8 mouse cellular contexts compared by ENCODE assay signal in the genomic region with DNA sequence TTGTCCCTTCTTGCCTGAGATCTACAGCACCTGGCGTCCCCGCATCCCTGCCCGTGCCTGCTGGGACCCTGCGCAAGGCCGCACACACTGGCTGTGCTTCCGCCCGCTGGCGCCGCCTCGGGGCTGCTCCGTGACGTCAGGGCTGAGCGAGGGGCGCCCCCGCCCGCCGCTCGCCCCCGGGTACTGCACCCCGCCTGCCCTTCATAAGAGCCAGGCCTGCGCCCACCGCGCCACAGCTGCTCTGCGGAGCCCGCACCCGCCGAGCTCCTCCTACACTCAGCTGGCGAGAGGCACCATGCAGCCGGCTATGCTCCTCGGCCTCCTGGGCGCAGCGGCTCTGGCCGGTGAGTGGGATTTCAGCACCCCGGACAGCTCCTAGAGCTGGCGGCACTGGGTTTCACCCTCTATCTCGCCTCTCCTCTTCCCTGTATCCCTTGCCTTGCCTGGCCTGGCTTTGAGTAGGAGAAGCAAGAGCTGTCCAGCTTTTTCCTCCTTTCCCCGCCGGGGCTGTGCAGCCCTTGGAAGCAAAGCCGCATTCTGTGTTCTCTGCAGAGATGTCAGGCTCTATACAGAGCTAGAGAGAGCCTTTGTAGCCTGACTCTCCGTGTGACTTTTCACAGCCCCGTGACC. TPM values are rescaled to one million over a fixed set of nuclear protein-coding genes. Genes with fewer than 3 reads are reported as not detected.
DNase-seq lines count a peak whose midpoint lies in the region; ATAC-seq and TF ChIP-seq lines count a peak whose summit lies in the region.

No protein-coding gene starts in this region.

- TF ChIP-seq CTCF in E14TG2a.4 (conservative IDR thresholded peaks at IDR 0.05; ENCODE audit: low read length) = no peak

- H3K9ac ChIP-seq in lung, embryonic 15.5 days = no peak overlapping the region

- H3K4me2 ChIP-seq in lung, embryonic 15.5 days = peak overlapping the region; percentile 73

- peaks cover 15% of the 10 kb centered on the region for H3K27me3 ChIP-seq in E14TG2a.4 (ENCODE audit: insufficient read depth, low read length)
- H3K27me3 ChIP-seq in lung, embryonic 15.5 days = peaks cover 7% of the 10 kb centered on the region

- no peak overlapping the region for H3K27ac ChIP-seq in lung, embryonic 15.5 days

- no peaks in the 10 kb centered on the region for H3K36me3 ChIP-seq in E14TG2a.4 (ENCODE audit: insufficient read depth, low read length)
- no peaks in the 10 kb centered on the region for H3K36me3 ChIP-seq in lung, embryonic 15.5 days

- peaks cover 7% of the 10 kb centered on the region for H3K4me1 ChIP-seq in E14TG2a.4 (replicated peaks; ENCODE audit: low read depth, low read length)
- H3K4me1 ChIP-seq in lung, embryonic 15.5 days = peaks cover 5% of the 10 kb centered on the region

- no peaks in the 10 kb centered on the region for H3K9me3 ChIP-seq in E14TG2a.4 (ENCODE audit: low read length)
- H3K9me3 ChIP-seq in lung, embryonic 15.5 days = no peaks in the 10 kb centered on the region

- ATAC-seq in frontal cortex, adult (ENCODE audit: low TSS enrichment) = peak; percentile 86
- ATAC-seq in hematopoietic stem cell, adult 5-6 weeks (replicated peaks in 1 of 2; ENCODE audit: insufficient read depth in 1 of 2, low FRiP score in 2 of 2, low TSS enrichment in 1 of 2, low read depth in 1 of 2, poor library complexity in 2 of 2, severe bottlenecking in 2 of 2) = peak; percentile 97 to 98
- ATAC-seq in lung, embryonic 15.5 days (ENCODE audit: borderline replicate concordance, extremely low read depth, low FRiP score, low TSS enrichment) = peak; percentile 98

- peak; percentile 92 for DNase-seq in cerebellum, adult 11-12 months
- peak; percentile 51 for DNase-seq in layer of hippocampus, adult 9-10 months (ENCODE audit: low spot score)
- DNase-seq in ovary, postnatal 36 days (ENCODE audit: low spot score) = peak; percentile 95
- DNase-seq in thymus, postnatal 25 days = peak; percentile 82

- WGBS in lung, embryonic 15.5 days = under 1% methylated on average over 40 of the region's 41 CpGs

- H3K4me3 ChIP-seq in E14TG2a.4 (replicated peaks; ENCODE audit: low read length) = peak overlapping the region; percentile 88
- peak overlapping the region; percentile 37 for H3K4me3 ChIP-seq in lung, embryonic 15.5 days

RNA-seq across cellular contexts. Expression of a gene that starts 0.5 kb away (rescaled TPM):
- not detected in 2 replicates for total RNA-seq in hematopoietic stem cell, adult 5-6 weeks (2017)
- polyA plus RNA-seq in lung, embryonic 15.5 days (2015; fragmentation: Nextera tagmentation; extraction: Ambion mirVana) = 0.52 and 1.4 TPM in 2 replicates

RNA-seq across cellular contexts. Expression of a gene that starts 34.3 kb away (rescaled TPM):
- total RNA-seq in hematopoietic stem cell, adult 5-6 weeks (2017) = 41.8 and 42.3 TPM in 2 replicates
- polyA plus RNA-seq in lung, embryonic 15.5 days (2015; fragmentation: Nextera tagmentation; extraction: Ambion mirVana) = 24.6 and 26.4 TPM in 2 replicates

RNA-seq across cellular contexts. Expression of a gene that starts 34.4 kb away (rescaled TPM):
- total RNA-seq in hematopoietic stem cell, adult 5-6 weeks (2017) = 16.3 and 17.1 TPM in 2 replicates
- polyA plus RNA-seq in lung, embryonic 15.5 days (2015; fragmentation: Nextera tagmentation; extraction: Ambion mirVana) = 15.3 and 16.7 TPM in 2 replicates
